Mouse (Mus musculus) forebrain, embryonic 16.5 days (tissue): ENCODE data around the gene Glce. TPM values are rescaled to one million over a fixed set of nuclear protein-coding genes. Genes with fewer than 3 reads are reported as not detected.
A peak's percentile ranks its signal among the peaks of the same experiment; 100 is the strongest.

Experiments
- ATAC-seq: fragments of 200-750 bp; cut with Nextera tagmentation; 2 replicates; pipeline ENCODE4 v1.8.0; 2017; ENCODE audit warnings: mild to moderate bottlenecking, moderate library complexity
- H3K27ac ChIP-seq: fragments of 300-500 bp; sonication (generic); 2 replicates; pipeline ENCODE4 v1.5.1; 2014; ENCODE audit warnings: low read length, control low read depth
- H3K27me3 ChIP-seq: fragments of 300-500 bp; sonication (generic); replicated peaks from 2 replicates; pipeline ENCODE4 v1.6.1; 2014; ENCODE audit warnings: low read length; ENCODE audit not compliant: control insufficient read depth, insufficient read depth
- H3K36me3 ChIP-seq: fragments of 300-500 bp; sonication (generic); 2 replicates; pipeline ENCODE4 v1.6.1; 2014; ENCODE audit not compliant: control insufficient read depth, insufficient read depth
- H3K4me1 ChIP-seq: fragments of 300-500 bp; sonication (generic); replicated peaks from 2 replicates; pipeline ENCODE4 v1.6.1; 2014; ENCODE audit warnings: low read length; ENCODE audit not compliant: control insufficient read depth, insufficient read depth
- H3K4me2 ChIP-seq: fragments of 300-500 bp; sonication (generic); 2 replicates; pipeline ENCODE4 v1.6.1; 2014; ENCODE audit warnings: mild to moderate bottlenecking, low read length, control low read depth
- H3K4me3 ChIP-seq: fragments of 300-500 bp; sonication (generic); replicated peaks from 2 replicates; pipeline ENCODE4 v1.5.1; 2014; ENCODE audit warnings: mild to moderate bottlenecking, low read length, control low read depth
- H3K9ac ChIP-seq: fragments of 300-500 bp; sonication (generic); replicated peaks from 2 replicates; pipeline ENCODE4 v1.6.1; 2014; ENCODE audit warnings: low read depth, low read length, control low read depth
- H3K9me3 ChIP-seq: fragments of 300-500 bp; sonication (generic); 2 replicates; pipeline ENCODE4 v1.6.1; 2016; ENCODE audit warnings: low read length; ENCODE audit not compliant: control insufficient read depth
- WGBS: fragments of 180-500 bp; shearing (Covaris S2); extraction: QIAGEN DNeasy Blood & Tissue Kit; methylation state at CpG from one replicate; pipeline ENCODE4 v1.1.7; 2014; 5-methylcytosine and 5-hydroxymethylcytosine counted together
- polyA plus RNA-seq: library from polyadenylated mRNA; unstranded; fragments of >200 nt; fragmentation: Nextera tagmentation; extraction: Ambion mirVana; gene quantifications from 2 replicates; pipeline ENCODE4 v1.2.1, GENCODE M21; 2015

Gene Glce
- 22.7 and 22.9 TPM in 2 replicates for polyA plus RNA-seq

DNA sequence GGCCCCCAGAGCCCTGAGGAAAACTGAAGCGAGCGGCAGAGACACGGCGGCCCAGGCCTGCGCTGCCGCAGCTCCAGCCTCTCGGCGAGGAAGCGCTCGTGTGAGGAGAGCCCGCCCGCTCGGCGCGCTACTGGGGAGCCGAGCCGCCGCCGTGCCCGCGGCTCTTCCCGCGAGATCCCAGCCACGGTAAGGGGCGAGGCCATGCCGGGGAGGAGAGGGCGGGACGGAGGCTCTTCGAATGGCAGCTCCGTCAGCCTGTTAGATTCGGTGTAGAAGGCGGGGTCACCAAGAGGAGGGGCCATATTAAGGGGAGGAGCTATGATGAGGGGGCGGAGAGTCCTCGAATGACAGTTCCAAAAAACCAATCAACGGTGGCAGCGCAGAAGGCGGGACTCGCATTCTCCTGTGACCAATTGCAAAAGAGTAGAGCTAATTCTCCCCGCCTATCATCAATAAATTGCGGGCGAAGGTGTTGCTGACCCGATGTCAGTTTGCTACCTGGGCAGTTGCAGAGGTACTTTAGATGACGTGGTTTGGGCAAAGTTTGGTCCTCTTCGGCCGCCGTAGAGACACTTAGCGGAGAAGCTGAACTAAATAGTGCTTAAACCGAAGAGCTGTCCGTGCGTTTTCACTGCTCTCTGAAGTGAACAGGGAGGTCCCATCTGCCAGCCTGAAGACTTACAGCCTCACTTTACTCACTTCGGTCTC is at the start of gene Glce:
Glce (minus strand) TSS at position 148 of the 708 bp plus-strand sequence.
- no peaks in the 10 kb centered on the region for H3K9me3 ChIP-seq
- WGBS = under 1% methylated on average over 51 of the region's 51 CpGs
- peak within 1 kb of the TSS; percentile 68 for H3K9ac ChIP-seq
- peaks cover 18% of the 10 kb centered on the region for H3K4me1 ChIP-seq
- peak within 1 kb of the TSS; percentile 86 for H3K27ac ChIP-seq
- no peaks in the 10 kb centered on the region for H3K36me3 ChIP-seq
- peak; percentile 100 for ATAC-seq
- H3K4me3 ChIP-seq = peak within 1 kb of the TSS; percentile 85
- no peaks in the 10 kb centered on the region for H3K27me3 ChIP-seq
- peak within 1 kb of the TSS; percentile 90 for H3K4me2 ChIP-seq

DNA sequence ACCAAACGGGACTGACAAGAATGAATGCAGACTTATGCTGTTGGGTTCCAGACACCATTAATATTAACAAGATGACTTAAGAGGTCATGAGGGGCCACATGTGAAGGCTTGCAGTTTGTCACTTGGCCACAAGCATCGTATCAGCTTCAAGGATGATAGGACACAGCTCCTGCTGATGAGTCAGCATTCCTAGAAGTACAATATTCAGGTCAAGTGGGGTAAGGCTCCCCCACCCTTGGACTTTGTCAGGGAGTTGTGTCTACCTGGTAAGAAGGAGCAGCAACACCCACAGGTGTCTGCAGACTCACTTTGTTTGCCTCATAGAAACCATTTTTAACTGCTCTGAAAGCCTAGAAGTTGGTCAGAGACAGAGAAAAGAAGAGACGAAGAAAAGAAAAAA is 49.8 kb upstream of the Glce start:
- Histone ChIP-seq H3K9ac (no peak overlapping the region), H3K4me1 (no peaks in the 10 kb centered on the region), H3K27ac (no peak overlapping the region), H3K36me3 (no peaks in the 10 kb centered on the region), H3K27me3 (no peaks in the 10 kb centered on the region), H3K4me3 (no peak overlapping the region), H3K4me2 (no peak overlapping the region), H3K9me3 (no peaks in the 10 kb centered on the region)
- 85% methylated on average over 3 of the region's 3 CpGs for WGBS
- ATAC-seq = no peak

DNA sequence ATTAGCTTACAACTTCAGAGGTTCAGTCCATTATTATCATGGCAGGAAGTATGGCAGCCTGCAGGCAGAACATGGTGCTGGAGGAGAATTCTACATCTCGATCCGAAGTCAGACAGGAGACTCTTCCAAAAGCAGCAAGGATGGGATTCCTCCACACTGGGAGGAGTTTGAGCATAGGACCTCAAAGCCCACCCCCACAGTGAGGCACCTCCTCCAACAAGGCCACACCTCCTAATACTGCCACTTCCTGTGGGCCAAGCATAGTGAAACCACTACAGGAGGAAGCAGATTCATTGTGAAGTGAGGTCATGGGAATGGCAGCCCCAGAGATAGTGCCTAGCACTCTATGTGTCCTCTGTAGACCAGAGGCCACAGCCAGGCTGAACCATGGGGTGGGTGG is 48.5 kb upstream of the Glce start:
- no peak for ATAC-seq

DNA sequence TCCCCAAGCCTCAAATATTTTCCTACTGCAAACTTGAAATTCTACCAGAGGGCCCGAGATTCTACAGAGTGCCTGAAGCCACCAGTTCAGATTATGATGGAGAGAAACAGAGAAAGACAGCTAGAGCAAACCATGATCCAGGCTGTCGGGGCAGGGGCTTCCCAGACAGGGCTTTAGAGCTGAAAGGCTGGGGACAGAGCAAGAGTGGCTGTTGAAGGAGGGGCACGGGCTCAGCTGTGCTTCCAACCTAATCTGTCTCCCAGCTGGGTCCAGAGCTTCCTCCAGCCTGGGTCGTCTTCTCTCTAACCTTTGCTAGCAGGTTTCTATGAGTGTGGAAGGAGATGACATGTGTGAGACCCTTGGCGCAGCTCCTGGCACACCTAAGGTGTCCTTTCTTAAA is 44.2 kb upstream of the Glce start:
- H3K4me2 ChIP-seq = no peak overlapping the region
- H3K27me3 ChIP-seq = no peaks in the 10 kb centered on the region
- ATAC-seq = no peak
- H3K27ac ChIP-seq = no peak overlapping the region; the same call in 1 of the 2 replicates
- H3K9ac ChIP-seq = no peak overlapping the region
- no peak overlapping the region for H3K4me3 ChIP-seq
- H3K9me3 ChIP-seq = no peaks in the 10 kb centered on the region
- WGBS = 52% methylated on average over 5 of the region's 5 CpGs
- H3K4me1 ChIP-seq = peaks cover 4% of the 10 kb centered on the region; the same call in 1 of the 2 replicates
- no peaks in the 10 kb centered on the region for H3K36me3 ChIP-seq

More for the DNA sequence above, 48.5 kb upstream of the Glce start:
- H3K36me3 ChIP-seq = no peaks in the 10 kb centered on the region
- 100% methylated on average over 2 of the region's 2 CpGs for WGBS
- no peak overlapping the region for H3K27ac ChIP-seq
- no peaks in the 10 kb centered on the region for H3K27me3 ChIP-seq
- H3K4me2 ChIP-seq = no peak overlapping the region
- no peak overlapping the region for H3K9ac ChIP-seq
- no peak overlapping the region for H3K4me3 ChIP-seq
- H3K4me1 ChIP-seq = peaks cover 4% of the 10 kb centered on the region; the same call in 1 of the 2 replicates
- no peaks in the 10 kb centered on the region for H3K9me3 ChIP-seq

DNA sequence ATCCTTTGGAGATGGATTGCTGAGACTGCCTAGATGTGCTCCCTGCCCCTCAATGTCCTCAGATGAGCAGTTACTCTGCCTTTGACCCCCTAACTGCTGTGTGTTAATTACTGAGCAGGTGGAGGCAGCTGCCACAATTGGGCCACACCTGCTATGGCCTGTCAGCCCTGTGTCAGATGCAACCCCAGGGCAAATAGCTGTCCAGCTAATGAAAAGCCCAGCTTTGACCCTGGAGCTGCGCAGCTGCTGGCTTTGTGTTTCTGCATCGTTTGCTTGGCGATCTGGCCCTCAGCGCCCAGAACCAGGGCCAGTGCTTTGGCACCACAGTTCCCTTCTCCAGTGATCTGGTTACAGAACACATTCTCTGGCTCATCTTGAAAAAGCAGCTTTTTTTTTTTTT is 43.7 kb upstream of the Glce start:
- Histone ChIP-seq H3K4me3 (no peak overlapping the region), H3K36me3 (no peaks in the 10 kb centered on the region), H3K9ac (no peak overlapping the region), H3K9me3 (no peaks in the 10 kb centered on the region), H3K4me2 (no peak overlapping the region), H3K27me3 (no peaks in the 10 kb centered on the region), H3K4me1 (peaks cover 4% of the 10 kb centered on the region; the same call in 1 of the 2 replicates), H3K27ac (no peak overlapping the region)
- 20% methylated on average over 4 of the region's 4 CpGs for WGBS
- ATAC-seq = no peak

DNA sequence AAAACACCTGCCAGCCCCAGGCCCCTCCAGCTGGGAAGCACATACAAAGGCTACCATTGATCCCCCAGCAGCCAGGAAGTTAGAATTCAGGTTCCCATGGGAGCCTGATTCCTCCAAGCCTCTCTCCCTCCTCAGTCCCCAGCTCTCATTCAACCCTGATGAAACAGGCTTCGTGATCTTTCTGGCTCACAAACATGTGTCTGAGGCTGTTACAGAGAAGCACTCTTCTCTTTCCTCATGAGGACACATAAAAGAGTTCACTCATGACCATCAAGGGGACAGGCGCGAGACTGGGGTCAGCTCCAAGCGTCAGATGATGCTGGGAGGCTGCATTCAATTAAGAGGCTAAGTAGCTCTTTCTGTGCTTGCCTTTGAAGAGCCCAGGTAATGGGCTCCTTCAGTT is 40.4 kb upstream of the Glce start:
- Histone ChIP-seq H3K27ac (no peak overlapping the region), H3K9me3 (no peaks in the 10 kb centered on the region), H3K4me2 (no peak overlapping the region), H3K9ac (no peak overlapping the region), H3K4me3 (no peak overlapping the region), H3K36me3 (no peaks in the 10 kb centered on the region), H3K27me3 (no peaks in the 10 kb centered on the region), H3K4me1 (peaks cover 4% of the 10 kb centered on the region; the same call in 1 of the 2 replicates)
- ATAC-seq = no peak
- WGBS = 31% methylated on average over 4 of the region's 4 CpGs

DNA sequence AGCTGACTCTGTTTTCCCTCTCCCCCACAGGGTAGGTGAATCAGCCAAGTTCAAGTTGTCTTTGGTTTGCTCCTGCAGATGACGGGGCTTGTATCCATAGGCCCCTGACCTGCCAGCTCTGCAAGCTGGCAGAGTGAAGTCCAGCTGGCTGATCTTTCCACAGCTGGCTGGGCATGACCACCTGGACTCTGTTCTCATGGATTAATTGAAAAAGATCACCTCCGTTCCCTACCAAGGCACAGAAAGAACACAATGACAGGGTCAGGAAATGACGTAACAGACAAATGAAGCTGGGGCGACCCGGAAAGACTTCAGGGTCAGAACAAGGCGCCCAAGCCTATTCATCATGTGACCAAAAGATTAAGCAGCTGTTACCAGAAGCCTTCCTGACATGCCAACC is 38.3 kb upstream of the Glce start:
- Histone ChIP-seq H3K9me3 (no peaks in the 10 kb centered on the region), H3K4me1 (no peaks in the 10 kb centered on the region), H3K9ac (no peak overlapping the region), H3K4me3 (no peak overlapping the region), H3K36me3 (no peaks in the 10 kb centered on the region), H3K4me2 (no peak overlapping the region), H3K27me3 (no peaks in the 10 kb centered on the region), H3K27ac (no peak overlapping the region)
- no peak for ATAC-seq
- WGBS = 86% methylated on average over 6 of the region's 6 CpGs

DNA sequence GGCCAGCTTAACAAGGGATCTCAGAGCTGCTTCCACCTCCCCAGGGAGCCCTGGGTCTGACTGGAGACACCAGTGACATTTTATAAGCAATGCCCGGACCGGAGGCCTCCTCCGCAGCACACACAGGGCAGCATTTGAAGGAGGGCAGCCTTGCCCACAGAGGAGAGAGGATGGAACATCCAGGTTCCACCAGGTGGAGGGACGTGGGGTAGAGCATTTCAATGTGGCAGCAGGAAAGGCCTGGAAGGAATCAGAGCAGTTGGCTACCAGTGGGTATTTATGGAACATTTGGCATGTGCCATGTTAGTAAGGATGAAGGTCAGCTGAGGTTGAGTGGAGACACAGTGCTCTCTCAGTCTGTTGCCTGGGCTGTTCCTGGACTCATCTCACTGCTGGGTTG is 36.3 kb upstream of the Glce start:
- no peak overlapping the region for H3K9ac ChIP-seq
- WGBS = 83% methylated on average over 4 of the region's 4 CpGs
- ATAC-seq = no peak

DNA sequence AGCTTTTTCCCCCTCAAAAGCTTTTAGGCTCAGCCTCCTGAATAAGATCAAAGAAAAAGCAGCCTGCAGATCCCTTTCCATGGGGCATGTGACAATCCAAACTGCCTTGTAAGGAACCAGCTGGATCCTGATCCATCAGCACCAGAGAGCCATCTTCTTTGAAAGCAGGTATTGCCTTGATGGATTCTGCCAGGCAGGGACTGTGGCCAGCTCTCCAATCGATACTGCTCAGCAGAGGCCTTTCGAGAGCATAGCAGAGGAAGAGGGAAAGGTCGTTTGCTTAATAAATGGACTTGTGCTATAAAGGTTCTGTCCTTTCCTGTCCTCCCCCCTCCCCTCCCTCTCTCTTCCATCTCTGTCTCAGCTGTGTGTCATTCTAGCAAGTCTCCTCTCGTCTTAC is 33.4 kb upstream of the Glce start:
- ATAC-seq = no peak
- no peaks in the 10 kb centered on the region for H3K9me3 ChIP-seq
- no peak overlapping the region for H3K27ac ChIP-seq
- no peaks in the 10 kb centered on the region for H3K27me3 ChIP-seq
- H3K4me1 ChIP-seq = no peaks in the 10 kb centered on the region
- H3K36me3 ChIP-seq = no peaks in the 10 kb centered on the region
- H3K4me3 ChIP-seq = no peak overlapping the region
- H3K9ac ChIP-seq = no peak overlapping the region
- no peak overlapping the region for H3K4me2 ChIP-seq
- WGBS = 58% methylated on average over 4 of the region's 4 CpGs

More for the DNA sequence above, 36.3 kb upstream of the Glce start:
- H3K27me3 ChIP-seq = no peaks in the 10 kb centered on the region
- H3K4me2 ChIP-seq = no peak overlapping the region
- no peak overlapping the region for H3K4me3 ChIP-seq
- no peaks in the 10 kb centered on the region for H3K4me1 ChIP-seq
- H3K27ac ChIP-seq = no peak overlapping the region
- no peaks in the 10 kb centered on the region for H3K36me3 ChIP-seq
- no peaks in the 10 kb centered on the region for H3K9me3 ChIP-seq
